Mouse (Mus musculus) heart, embryonic 15.5 days (tissue): ENCODE results near the gene Extl2. TPM values are rescaled to one million over a fixed set of nuclear protein-coding genes. Genes with fewer than 3 reads are reported as not detected.

Experiments used
- microRNA-seq: library from miRNA; unstranded; fragments of <30 nt; microRNA quantifications from one replicate; pipeline ENCODE4, GENCODE M21; 2016
- polyA plus RNA-seq: library from polyadenylated mRNA; unstranded; fragments of >200 nt; fragmentation: Nextera tagmentation; extraction: Ambion mirVana; gene quantifications from 2 replicates; pipeline ENCODE4 v1.2.1, GENCODE M21; 2015

Gene Extl2
- polyA plus RNA-seq, 1 experiment from 2014 or later, result 19.0 TPM

Small RNA genes within 50 kb of the gene (microRNA-seq; reads per million reads assigned to microRNA genes)
- gene Mir669n, result not detected

Other genes with a start within 250 kb of the Extl2 start
- gene Dph5, start 119.6 kb upstream of the Extl2 start, polyA plus RNA-seq, result 15.2 and 22.0 TPM in 2 replicates
- 13.8 and 20.1 TPM in 2 replicates for gene Slc30a7, start 56 bp upstream of the Extl2 start, polyA plus RNA-seq
- gene Vcam1, start 122.2 kb downstream of the Extl2 start, polyA plus RNA-seq, result 77.8 and 78.2 TPM in 2 replicates
- 0.34 and 0.35 TPM in 2 replicates for gene Gpr88, start 246.0 kb downstream of the Extl2 start, polyA plus RNA-seq